Mouse (Mus musculus): ENCODE measurements around the gene Rnf187.
A peak's percentile ranks its signal among the peaks of the same experiment; 100 is the strongest.

The Rnf187 gene

DNA sequence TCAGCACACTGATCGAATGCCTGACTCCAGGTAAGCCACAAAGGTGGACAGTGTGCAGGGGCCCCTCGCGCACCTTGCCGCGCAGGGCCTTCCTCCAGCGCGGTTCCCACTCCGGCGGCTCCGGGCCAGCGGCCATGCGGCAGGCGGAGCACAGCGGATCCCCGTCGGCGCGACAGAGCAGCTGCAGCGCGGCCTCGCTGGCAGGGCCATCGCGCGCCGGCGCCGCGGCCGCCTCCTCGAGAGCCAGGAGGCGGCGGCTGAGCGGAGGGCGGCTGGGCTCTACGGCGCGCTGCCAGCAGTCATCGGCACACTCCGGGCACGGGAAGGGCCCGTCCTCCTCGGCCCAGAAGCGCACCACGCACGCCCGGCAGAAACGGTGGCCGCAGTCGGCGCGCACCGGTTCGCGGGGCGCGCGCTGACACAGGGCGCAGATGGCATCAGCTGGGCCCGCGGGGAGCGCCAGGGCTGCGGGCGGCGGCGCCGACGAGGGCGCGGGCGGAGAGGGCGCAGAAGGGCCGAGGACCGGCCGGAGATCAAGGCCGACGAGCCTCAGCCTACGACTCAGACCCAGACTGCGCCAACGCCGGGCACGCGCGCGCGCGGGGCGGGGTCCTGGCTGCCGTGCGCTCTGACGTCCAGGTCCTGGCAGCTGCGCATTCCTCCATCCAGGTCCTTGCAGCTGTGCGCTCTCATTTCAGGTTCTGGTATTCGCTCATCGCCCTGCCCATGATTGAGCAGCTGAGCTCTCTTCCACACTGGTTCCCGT lies at the start of gene Rnf187:
Gene Rnf187 (minus strand): TSS at position 595 of the 766 bp plus-strand sequence.
- peak; percentile 90 for DNase-seq (ENCODE audit: low read depth, low spot score)

DNA sequence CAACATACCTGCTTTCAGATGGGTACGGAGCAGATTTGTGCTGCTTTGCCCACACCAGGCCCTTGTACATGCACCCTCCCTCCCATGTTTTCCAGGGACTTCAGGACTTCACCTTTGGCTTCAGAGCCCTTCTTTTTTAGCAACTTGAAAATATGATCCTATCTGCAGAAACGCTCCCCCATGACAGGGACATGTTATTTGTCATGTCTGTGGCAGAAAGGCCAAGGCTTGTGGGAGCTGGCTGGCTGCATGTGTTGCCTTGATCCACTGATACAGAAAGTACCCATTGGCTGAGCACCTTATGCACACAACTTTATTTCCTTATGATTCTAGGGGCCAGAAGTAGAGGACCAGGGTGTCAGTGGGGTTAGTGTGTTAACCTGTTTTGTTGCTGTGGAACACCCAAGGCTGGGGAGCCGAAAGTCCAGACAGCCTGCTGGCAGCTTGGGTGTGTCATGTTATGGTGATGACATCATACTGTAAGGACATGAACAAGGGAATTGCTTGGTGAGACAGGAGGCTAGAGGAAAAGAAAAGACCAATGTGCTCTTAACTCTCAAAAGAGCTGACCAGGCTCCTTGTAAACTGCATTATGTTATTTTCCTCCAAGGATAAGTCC lies 46.7 kb upstream of the Rnf187 start:
- no peak for DNase-seq (ENCODE audit: low read depth, low spot score)

DNA sequence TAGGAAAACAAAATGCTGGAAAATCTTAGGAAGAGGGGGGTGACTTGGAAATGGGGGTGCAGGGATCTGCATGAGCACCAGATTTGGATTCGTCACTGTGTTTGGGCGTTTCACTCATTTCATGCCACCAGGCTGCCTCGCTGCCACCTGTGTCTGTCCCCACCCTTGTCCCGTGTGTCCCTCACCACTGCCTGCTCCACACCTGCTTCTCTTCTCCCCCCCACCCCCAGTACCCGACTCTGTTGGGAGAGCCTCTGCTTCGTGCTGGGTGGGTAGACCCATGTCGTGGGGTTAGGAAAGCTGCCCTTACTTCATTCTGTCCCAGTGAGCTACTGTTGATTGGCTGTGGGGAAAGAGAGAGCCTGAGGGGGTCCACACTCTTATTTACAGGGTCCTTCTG lies 45.9 kb upstream of the Rnf187 start:
- no peak for DNase-seq (ENCODE audit: low read depth, low spot score)

DNA sequence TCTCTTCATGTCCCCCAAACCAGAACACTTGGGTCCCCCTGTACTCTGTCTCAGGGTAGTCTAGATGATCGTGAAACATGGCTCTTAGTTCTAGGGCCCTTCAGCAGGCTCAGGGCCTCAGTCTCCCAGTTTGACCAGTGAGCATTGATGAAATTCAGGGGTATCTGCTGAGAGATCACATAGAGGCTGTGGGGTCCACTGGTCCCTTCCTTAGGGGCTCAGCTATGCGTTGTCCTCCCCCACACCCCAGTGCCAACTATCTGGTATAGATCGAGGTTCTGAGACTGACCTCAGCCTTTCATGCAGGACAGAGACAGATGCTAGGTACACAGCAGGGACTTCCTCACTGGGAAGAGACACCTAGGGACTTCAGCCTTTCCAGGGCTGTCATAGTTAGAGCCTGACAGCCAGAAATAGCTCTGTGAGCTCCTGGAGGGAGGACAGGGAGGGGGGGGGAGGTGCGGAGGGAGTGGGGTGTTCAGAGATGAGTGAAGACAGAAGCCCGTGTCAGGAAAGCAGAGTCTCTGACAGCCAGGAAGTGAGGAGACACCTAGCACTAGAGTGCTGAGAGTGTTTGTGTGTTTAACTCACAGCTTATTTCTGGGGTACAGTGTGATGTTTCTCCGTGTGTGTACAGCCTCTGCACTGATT lies 45.1 kb upstream of the Rnf187 start:
- DNase-seq (ENCODE audit: low read depth, low spot score) = no peak

DNA sequence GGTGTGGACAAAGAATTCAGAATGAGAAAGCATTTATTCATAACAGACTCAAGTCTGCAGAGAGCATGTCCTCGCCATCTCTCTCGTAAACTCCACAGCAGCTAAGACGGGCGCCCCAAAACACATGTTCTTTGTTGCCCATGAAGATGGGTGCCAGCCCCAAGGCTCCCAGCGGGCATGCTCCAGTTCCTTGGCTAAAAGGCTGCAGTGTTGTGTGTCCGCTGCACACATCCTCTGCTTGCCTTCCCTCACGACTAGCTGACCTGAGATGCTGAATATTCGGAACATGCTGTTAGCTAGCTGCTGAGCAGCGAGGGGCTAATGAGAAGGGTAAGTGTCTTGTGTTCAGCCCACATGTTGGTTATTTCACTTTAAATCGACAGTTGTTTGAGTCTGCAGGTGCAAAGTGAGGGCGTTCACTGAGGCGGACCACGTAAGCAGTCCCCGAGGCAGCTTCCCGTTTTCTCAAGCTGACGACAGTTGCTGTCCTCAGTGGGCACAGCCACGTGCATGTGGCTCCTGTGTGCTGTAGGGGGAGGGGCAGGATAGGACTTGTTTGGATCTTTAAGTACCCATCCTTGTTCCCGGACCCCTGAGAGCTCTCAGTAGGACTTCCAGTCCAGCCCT lies 43.9 kb upstream of the Rnf187 start:
- DNase-seq (ENCODE audit: low read depth, low spot score) = no peak

DNA sequence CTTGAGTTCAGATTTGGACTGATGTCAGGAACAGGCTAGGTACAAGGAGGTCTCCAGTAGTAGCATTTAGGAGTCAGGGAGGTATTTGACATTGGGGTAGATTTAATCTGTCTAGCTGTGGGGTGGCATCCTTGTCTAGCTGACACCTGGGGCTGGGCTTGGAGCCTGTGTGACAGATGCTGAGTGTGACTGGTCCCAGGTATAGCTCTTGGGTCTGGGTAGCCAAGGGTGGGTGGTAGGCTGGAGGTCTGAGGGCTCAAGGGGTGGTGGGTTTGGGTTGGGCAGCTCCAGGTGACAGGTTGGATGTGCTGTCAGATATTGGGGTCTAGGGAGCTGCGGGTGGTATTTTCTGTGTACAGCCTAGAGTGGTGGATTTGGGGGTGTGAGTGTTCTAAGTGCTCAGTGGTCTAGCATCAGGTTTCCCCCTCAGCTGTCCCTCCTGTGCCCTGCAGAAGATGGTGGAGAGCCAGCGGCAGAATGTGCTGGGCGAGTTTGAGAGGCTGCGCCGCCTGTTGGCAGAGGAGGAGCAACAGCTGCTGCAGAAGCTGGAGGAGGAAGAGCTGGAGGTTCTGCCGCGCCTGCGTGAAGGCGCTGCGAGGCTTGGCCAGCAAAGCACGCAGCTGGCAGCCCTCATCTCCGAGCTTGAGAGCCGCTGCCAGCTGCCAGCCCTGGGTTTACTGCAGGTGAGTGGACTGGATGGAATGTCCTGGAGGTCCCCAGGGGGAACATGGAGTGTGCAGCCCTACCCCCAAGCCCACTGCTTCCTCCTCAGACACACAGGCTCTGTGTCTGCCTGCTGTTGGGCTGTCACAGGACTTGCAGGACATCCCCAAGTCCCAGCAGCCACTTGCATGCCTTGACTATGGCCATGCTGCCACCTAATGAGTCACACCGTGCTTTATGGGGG lies 43.1 kb upstream of the Rnf187 start:
- no peak for DNase-seq (ENCODE audit: low read depth, low spot score)

DNA sequence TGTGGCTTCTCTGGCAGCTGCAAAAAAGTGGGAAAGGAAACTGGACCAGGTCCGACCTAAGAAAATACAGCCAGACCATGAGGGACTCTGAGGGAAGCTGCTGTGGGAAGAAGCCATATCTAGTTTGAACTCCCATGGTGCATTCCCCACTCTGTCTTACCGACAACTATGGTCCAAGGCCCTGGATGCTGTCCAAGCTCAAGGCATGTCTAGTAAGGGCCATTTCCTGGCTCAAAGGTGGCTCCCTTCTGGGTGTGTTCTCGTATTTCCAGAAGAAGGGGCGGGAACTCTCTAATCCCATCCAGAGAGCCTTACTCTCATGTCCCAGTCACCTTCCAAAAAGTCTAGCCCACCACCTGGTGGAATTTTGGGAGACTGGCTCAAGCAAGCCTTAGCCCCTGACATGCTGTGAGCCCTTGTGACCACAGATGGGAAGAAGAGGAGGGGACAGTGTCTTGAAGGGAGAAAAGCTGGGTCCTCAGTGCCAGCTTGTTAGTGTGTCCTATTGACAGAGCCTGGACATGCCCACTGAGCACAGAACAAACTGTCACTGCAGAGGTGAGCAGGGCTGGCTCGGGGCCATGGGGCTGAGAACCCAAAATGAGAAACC lies 41.8 kb upstream of the Rnf187 start:
- DNase-seq (ENCODE audit: low read depth, low spot score) = peak; percentile 40

DNA sequence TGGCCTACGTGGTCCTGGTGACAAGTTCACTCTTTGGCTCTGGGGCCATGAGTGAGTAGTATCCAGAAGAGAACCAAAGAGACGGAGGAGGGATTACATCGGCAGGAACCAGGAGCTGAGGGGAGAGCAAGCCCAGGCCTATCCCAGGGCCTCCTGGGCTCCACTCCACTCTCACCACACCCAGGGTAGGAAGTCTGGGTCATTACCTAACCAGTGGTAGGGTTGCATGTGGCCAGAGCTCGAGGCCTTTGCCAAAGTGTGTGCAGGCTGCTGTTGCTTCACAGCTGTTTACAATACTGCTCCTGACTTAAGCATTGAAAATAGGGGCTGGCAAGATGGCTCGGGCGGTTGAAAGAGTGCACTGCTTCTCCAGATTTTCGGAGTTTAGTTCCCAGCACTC lies 40.9 kb upstream of the Rnf187 start:
- peak; percentile 65 for DNase-seq (ENCODE audit: low read depth, low spot score)

DNA sequence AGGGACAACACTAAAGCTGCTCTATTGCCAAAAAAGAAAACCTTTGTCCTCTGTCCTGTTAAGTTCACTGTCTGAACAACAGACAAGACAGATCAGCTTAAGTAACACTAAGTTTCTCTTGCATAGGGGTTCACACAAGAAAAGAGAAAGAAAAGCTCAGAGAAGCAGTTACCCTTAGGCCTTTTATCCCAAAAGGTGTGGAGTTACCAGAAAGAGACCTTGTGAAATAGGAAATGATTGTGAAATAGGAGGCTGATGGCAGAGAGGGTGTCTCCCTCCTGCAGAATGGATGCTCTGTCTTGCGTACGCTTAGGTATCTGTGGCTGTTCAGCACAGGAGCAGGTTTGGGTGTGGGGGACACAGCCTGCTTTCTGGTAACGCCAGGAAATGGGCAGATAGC lies 40.5 kb upstream of the Rnf187 start:
- peak; percentile 27 for DNase-seq (ENCODE audit: low read depth, low spot score)

DNA sequence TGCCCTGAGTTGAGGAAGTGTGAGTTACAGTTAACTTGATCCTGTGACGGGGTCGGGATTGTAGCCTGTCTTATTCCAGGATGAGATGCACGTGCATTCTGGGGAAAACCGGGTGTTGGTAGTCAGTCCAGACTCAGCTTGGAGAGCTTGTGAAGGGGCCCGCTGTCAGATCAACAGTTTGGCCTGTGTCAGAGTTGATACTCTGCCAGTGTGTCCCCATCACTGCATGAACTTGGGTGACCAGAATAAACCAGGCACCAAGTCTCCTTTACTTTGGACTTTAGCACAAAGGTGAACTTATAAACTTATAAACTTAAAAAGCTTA lies 40.0 kb upstream of the Rnf187 start:
- peak; percentile 43 for DNase-seq (ENCODE audit: low read depth, low spot score)

DNA sequence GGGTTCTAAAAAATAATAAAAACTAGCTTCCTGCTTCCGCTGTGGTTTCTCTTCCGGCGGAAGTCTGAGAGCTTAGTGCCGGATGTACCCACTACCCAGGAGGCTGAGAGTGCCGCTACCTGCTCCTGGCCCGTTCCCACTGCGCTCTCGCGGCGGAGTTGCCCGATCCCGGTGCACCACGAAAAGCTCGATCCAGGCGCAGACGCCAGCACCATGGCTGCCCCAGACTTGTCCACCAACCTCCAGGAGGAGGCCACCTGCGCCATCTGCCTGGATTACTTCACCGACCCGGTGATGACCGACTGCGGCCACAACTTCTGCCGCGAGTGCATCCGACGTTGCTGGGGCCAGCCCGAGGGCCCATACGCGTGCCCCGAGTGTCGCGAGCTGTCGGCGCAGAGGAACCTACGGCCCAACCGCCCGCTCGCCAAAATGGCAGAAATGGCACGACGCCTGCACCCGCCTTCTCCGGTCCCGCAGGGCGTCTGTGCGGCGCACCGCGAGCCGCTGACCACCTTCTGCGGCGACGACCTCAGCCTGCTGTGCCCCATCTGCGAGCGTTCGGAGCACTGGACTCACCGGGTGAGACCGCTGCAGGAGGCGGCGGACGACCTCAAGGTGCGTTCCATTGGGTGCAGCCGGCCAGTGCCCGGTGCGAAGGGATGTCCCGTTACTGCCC lies 39.5 kb upstream of the Rnf187 start, which contains the start of gene Trim11:
Gene Trim11 (plus strand): TSS at position 67 of the 679 bp plus-strand sequence.
- DNase-seq (ENCODE audit: low read depth, low spot score) = peak; percentile 79

DNA sequence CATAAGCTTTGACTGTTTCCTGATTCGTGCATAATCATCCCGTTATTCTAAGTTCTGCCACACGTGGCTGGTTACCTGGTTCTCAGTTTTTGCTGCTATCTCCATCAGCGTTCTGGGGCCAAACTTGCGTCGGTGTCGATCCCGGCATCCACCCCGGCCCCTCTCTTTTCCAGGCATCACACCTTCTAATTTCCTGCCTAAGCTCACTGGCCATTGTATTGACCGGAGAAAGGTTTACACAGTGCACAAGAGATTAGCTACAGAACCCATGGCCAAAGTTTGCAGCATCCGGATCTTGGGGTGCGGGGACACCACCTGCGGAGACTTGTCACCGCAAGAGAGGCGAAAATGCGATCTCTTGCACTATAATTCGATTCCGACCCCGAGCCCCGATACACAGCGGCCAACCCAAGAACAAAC lies 38.9 kb upstream of the Rnf187 start:
- no peak for DNase-seq (ENCODE audit: low read depth, low spot score)

DNA sequence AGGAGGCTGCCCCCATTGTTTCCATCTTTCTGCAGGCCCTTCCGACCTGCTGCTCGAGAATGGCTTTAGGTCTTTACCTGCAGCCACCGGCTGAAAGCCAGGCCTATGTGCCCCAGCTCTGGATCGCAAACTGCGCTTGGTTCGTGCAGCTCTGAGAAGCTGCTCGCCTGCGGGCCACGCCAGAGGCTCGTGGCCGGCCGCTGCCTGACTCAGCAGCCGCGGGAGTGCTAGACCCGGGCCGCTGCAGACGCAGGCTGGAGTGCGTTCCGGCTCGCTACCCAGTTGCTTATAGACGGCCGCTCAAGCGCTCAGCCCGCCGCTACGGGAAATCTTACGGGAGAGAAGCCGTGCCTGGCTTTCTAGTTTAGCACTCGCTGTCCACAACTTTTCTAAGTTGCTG lies 38.4 kb upstream of the Rnf187 start:
- DNase-seq (ENCODE audit: low read depth, low spot score) = peak; percentile 48

DNA sequence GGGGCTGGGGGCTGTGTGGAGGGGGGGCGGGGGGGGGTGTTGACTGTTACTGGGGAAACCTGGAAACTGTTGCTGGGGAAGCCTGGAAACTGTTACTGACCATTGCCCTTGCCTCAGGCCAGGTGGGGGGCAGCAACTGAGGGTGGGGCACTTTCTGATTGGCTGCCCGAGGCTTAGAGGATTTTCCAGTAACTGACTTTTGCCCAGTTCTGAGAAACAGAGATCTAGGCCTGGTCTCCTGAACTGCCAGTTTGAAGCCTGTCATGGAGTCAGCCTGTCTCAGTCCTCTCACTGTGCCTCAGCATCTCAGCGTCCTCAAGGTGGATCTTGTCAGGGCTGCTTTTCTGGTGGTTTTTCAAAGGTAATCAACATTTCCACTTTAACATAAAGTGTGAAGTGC lies 35.7 kb upstream of the Rnf187 start:
- no peak for DNase-seq (ENCODE audit: low read depth, low spot score)

DNA sequence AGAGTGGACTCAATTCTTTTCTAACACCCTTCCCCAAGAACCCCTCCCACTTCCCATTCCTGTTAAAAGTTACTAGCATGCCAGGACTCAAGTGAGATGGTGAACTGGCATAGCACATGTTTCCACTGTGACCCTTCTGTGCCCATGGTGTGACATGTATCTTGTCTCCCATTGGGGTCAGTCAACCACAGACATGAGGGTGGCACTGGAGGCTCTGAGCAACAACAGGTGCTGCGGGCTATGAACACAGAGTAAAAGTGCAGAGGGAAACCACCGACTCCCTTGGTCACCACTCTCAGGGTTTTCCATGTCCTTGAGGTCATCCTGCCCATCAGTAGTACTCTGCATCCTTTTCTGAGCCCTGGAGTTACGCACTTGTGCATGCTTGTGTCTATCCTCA lies 33.1 kb upstream of the Rnf187 start:
- DNase-seq (ENCODE audit: low read depth, low spot score) = no peak

DNA sequence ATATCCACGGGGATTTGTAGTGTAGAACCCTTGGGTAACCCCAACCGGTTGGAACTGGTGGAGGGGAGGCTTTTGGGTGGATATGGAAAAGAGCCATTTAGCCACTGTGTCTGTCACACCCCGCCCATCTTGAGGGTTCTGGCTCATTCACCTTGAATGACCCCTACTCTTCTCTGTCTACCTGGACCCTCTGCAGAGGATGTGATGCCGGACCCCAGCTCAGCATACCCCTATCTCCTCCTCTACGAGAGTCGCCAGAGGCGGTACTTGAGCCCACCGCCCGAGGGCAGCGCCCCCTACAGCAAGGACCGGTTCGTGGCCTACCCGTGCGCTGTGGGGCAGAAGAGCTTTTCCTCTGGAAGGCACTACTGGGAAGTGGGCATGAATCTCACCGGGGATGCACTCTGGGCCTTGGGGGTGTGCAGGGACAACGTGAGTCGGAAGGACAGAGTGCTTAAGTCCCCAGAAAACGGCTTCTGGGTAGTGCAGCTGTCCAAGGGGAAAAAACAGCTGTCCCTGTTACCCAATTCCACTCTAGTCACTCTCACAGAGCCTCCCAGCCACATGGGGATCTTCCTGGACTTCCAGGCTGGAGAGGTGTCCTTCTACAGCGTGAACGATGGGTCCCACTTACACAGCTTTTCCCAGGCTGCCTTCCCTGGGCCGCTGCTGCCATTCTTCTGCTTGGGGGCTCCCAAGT lies 32.3 kb upstream of the Rnf187 start:
- no peak for DNase-seq (ENCODE audit: low read depth, low spot score)

DNA sequence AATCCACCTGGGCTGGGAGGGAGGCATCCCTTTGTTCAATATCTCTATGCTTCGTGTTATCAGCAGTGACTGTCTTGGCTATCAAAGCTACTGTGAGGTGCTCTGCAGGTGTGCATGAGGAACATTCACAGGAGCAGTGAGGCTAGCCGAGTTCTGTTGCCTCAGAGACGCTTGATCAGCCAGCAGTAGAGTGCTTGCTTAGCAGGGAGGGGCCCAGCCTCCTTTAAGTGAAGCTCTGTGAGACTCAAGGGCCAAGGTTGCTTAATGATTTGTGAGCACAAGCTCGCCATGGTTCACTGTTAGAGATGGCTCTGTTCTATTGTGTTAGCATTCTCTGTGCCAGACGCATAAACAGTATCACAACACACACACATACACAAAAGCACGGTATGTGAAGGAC lies 30.9 kb upstream of the Rnf187 start:
- DNase-seq (ENCODE audit: low read depth, low spot score) = no peak

DNA sequence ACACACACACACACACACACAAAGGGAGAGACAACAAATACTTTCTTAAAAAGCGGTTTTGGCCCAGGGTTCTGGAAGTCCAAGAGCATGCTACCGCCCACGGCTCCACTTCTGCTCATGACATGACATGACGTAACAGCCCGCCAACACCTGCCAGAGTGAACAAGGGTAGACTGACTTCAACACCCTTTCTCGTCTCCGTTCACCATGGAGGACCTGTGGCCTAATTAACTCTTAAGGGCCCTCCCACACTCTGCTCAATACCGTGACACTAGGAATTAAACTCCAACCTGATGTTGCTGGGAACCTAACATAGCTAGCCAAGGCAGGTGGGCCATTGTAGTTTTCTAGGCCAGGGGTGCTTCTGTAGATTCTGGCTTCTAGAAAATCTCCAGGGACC lies 30.3 kb upstream of the Rnf187 start:
- DNase-seq (ENCODE audit: low read depth, low spot score) = no peak

DNA sequence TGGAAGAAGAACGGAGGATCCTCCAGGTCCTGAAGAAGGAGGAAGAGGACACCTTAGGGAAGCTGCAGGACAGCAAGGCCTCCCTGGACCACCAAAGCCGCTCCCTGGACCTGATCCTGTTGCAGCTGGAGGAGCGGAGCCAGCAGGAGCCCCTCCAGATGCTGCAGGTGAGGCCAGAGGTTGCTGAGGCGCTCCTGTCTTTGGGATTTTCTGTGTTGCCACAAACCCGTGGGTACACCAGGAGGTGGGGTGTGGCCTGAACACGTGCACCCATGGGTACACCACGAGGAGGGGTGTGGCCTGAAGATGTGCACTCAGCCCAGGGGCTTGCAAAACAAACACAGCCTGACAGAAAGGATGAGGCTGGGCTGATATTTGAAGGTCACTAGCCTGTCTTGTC lies 29.8 kb upstream of the Rnf187 start:
- no peak for DNase-seq (ENCODE audit: low read depth, low spot score)

DNA sequence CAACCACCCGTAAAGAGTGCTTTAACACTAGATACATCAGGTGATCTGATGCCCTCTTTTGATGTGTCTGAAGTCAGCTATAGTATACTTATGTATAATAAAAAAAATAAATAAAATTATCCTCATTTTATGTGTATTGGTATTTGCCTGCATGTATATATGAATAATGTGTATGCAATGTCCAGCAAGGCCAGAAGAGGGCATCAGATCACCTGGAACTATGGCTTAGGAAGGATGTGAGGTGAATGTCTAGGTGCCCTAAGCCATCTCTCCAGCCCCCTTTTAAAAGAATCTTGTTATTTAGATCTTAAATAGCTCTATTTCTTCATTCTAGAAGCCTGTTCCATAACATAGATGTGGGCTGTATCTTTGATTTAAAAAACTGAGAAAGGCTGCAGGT lies 28.6 kb upstream of the Rnf187 start:
- peak; percentile 59 for DNase-seq (ENCODE audit: low read depth, low spot score)

Measured in 3T3-L1 (cell line).